8 mouse cellular contexts compared by ENCODE assay signal in genomic region chr15:96709491-96710351, GRCm38 (mm10). TPM values are rescaled to one million over a fixed set of nuclear protein-coding genes. Genes with fewer than 3 reads are reported as not detected.
DNase-seq lines count a peak whose midpoint lies in the region; ATAC-seq and TF ChIP-seq lines count a peak whose summit lies in the region.

No protein-coding gene starts in this region.

- ATAC-seq in forebrain, postnatal 0 days = peak; percentile 92
- peak; percentile 78 to 90 for ATAC-seq in hematopoietic stem cell, adult 5-6 weeks (replicated peaks in 1 of 2; ENCODE audit: insufficient read depth in 1 of 2, low FRiP score in 2 of 2, low TSS enrichment in 1 of 2, low read depth in 1 of 2, poor library complexity in 2 of 2, severe bottlenecking in 2 of 2)
- peak; percentile 95 for ATAC-seq in lung, embryonic 16.5 days (ENCODE audit: low read depth)

- H3K4me3 ChIP-seq in MEL (ENCODE audit: control insufficient read depth in 1 of 2, insufficient read depth in 1 of 2, low read depth in 2 of 2, low read length in 2 of 2) = peak overlapping the region; percentile 51 to 80
- H3K4me3 ChIP-seq in cerebellum, adult 2 months (replicated peaks; ENCODE audit: insufficient read depth, low read depth, low read length) = peak overlapping the region; percentile 87
- H3K4me3 ChIP-seq in forebrain, postnatal 0 days (ENCODE audit: low read depth, low read length) = peak overlapping the region; percentile 64
- peak overlapping the region; percentile 61 for H3K4me3 ChIP-seq in lung, embryonic 16.5 days (ENCODE audit: low read length)

- peak in 1 of 2 experiments; percentile 36; a peak in 2 of 4 replicates for TF ChIP-seq EP300 in MEL (IDR thresholded peaks at IDR 0.05; ENCODE audit: low read depth in 1 of 2, low read length in 2 of 2)

- H3K36me3 ChIP-seq in MEL (ENCODE audit: control insufficient read depth in 1 of 2, insufficient read depth in 2 of 2, low read length in 2 of 2) = peaks cover 0 to 50% of the 10 kb centered on the region in 2 experiments; a peak in 2 of 4 replicates
- no peaks in the 10 kb centered on the region for H3K36me3 ChIP-seq in forebrain, postnatal 0 days (ENCODE audit: insufficient read depth)
- H3K36me3 ChIP-seq in lung, embryonic 16.5 days (ENCODE audit: control insufficient read depth, insufficient read depth, low read length) = no peaks in the 10 kb centered on the region

- peak; percentile 100 for DNase-seq in MEL (ENCODE audit: low read depth, low spot score)
- peak; percentile 98 to 99 for DNase-seq in cerebellum, adult 2 months
- peak; percentile 99 for DNase-seq in forebrain, postnatal 0 days
- peak; percentile 83 for DNase-seq in layer of hippocampus, adult 9-10 months (ENCODE audit: low spot score)
- peak; percentile 92 for DNase-seq in ovary, postnatal 10 days (ENCODE audit: low spot score)
- DNase-seq in thymus, postnatal 10 days (ENCODE audit: low spot score in 2 of 2) = peak; percentile 97 to 100

- no peak for TF ChIP-seq RAD21 in MEL (IDR thresholded peaks at IDR 0.05; ENCODE audit: low read depth, low read length)

- peak overlapping the region; percentile 85 for H3K4me2 ChIP-seq in forebrain, postnatal 0 days (ENCODE audit: low read depth)
- peak overlapping the region; percentile 92 for H3K4me2 ChIP-seq in lung, embryonic 16.5 days (ENCODE audit: low read depth, low read length)

- H3K9ac ChIP-seq in MEL (ENCODE audit: control insufficient read depth, low read depth, low read length, poor library complexity, severe bottlenecking) = peak overlapping the region; percentile 98
- H3K9ac ChIP-seq in forebrain, postnatal 0 days = peak overlapping the region; percentile 90
- peak overlapping the region; percentile 83 for H3K9ac ChIP-seq in lung, embryonic 16.5 days (ENCODE audit: low read length)

- H3K27ac ChIP-seq in MEL (ENCODE audit: control insufficient read depth, low read depth, low read length) = peak overlapping the region; percentile 99
- H3K27ac ChIP-seq in cerebellum, adult 2 months (ENCODE audit: insufficient read depth, low read length) = peak overlapping the region; percentile 91
- peak overlapping the region; percentile 99 for H3K27ac ChIP-seq in forebrain, postnatal 0 days (ENCODE audit: low read depth, low read length)
- peak overlapping the region; percentile 98 for H3K27ac ChIP-seq in lung, embryonic 16.5 days (ENCODE audit: low read length)

- under 1% methylated on average over 80 of the region's 80 CpGs for WGBS in cerebellum, adult 2 months
- 1% methylated on average over 77 of the region's 80 CpGs for WGBS in forebrain, postnatal 0 days
- WGBS in lung, embryonic 16.5 days = under 1% methylated on average over 72 of the region's 80 CpGs

- H3K4me1 ChIP-seq in MEL (ENCODE audit: control insufficient read depth in 1 of 2, insufficient read depth in 2 of 2, low read length in 2 of 2) = peaks cover 29 to 35% of the 10 kb centered on the region in 2 experiments
- no peaks in the 10 kb centered on the region for H3K4me1 ChIP-seq in cerebellum, adult 2 months (ENCODE audit: control insufficient read depth, insufficient read depth, low read length)
- peaks cover 6% of the 10 kb centered on the region; the same call in 1 of the 2 replicates for H3K4me1 ChIP-seq in forebrain, postnatal 0 days (ENCODE audit: insufficient read depth)
- H3K4me1 ChIP-seq in lung, embryonic 16.5 days (replicated peaks; ENCODE audit: control insufficient read depth, insufficient read depth, low read length) = peaks cover 4% of the 10 kb centered on the region; the same call in 1 of the 2 replicates

- H3K79me2 ChIP-seq in MEL (ENCODE audit: control insufficient read depth, insufficient read depth, low read length, poor library complexity) = peaks cover 13% of the 10 kb centered on the region

- TF ChIP-seq POLR2A in MEL (IDR thresholded peaks at IDR 0.05; ENCODE audit: control insufficient read depth in 1 of 2, insufficient read depth in 1 of 2, low read depth in 1 of 2, low read length in 2 of 2, poor library complexity in 1 of 2) = peak; percentile 85 to 96; a peak in 3 of 4 replicates
- TF ChIP-seq POLR2A in cerebellum, adult 2 months (IDR thresholded peaks at IDR 0.05; ENCODE audit: borderline replicate concordance, insufficient read depth, low read length) = peak; percentile 63; the same call in 1 of the 2 replicates

- TF ChIP-seq CTCF in MEL (IDR thresholded peaks at IDR 0.05 in 2 of 3, conservative IDR thresholded peaks at IDR 0.05 in 1 of 3; ENCODE audit: control insufficient read depth in 1 of 3, insufficient read depth in 1 of 3, low read depth in 2 of 3, low read length in 3 of 3, poor library complexity in 1 of 3, severe bottlenecking in 1 of 3) = 0 out of 6 replicates have a peak, but pooled peaks of 1 of the 3 experiments have one; percentile 2
- TF ChIP-seq CTCF in cerebellum, adult 2 months (IDR thresholded peaks at IDR 0.05; ENCODE audit: borderline replicate concordance, insufficient read depth, low read depth, low read length) = no peak
- no peak for TF ChIP-seq CTCF in forebrain, postnatal 0 days (IDR thresholded peaks at IDR 0.05; ENCODE audit: low read depth)

- H3K9me3 ChIP-seq in MEL (replicated peaks; ENCODE audit: insufficient read depth, low read length) = no peaks in the 10 kb centered on the region
- no peaks in the 10 kb centered on the region for H3K9me3 ChIP-seq in forebrain, postnatal 0 days (ENCODE audit: low read length)
- no peaks in the 10 kb centered on the region for H3K9me3 ChIP-seq in lung, embryonic 16.5 days (ENCODE audit: control insufficient read depth, low read length)

- no peaks in the 10 kb centered on the region for H3K27me3 ChIP-seq in MEL (ENCODE audit: control insufficient read depth in 1 of 2, insufficient read depth in 2 of 2, low read length in 2 of 2)
- no peaks in the 10 kb centered on the region for H3K27me3 ChIP-seq in cerebellum, adult 2 months (ENCODE audit: control insufficient read depth, insufficient read depth, low read length)
- no peaks in the 10 kb centered on the region for H3K27me3 ChIP-seq in forebrain, postnatal 0 days (ENCODE audit: insufficient read depth, low read length)
- H3K27me3 ChIP-seq in lung, embryonic 16.5 days (ENCODE audit: control insufficient read depth, insufficient read depth, low read depth, low read length) = no peaks in the 10 kb centered on the region

TF ChIP-seq in MEL, 35 proteins besides CTCF, POLR2A, EP300 and RAD21 (continues in another document):
- TF ChIP-seq NRF1 (IDR thresholded peaks at IDR 0.05; ENCODE audit: insufficient read depth, low read depth, low read length, poor library complexity, severe bottlenecking) (peak; percentile 89), MXI1 (IDR thresholded peaks at IDR 0.05; ENCODE audit: low read depth, low read length) (peak; percentile 96), ZMIZ1 (IDR thresholded peaks at IDR 0.05; ENCODE audit: low read depth, low read length) (peak; percentile 87; the same call in 1 of the 2 replicates), ZKSCAN1 (IDR thresholded peaks at IDR 0.05; ENCODE audit: low read depth, low read length) (no peak), CHD2 (IDR thresholded peaks at IDR 0.05; ENCODE audit: low read length) (no peak), E2F4 (IDR thresholded peaks at IDR 0.05; ENCODE audit: borderline replicate concordance, low read depth, low read length) (peak; percentile 90; the same call in 1 of the 2 replicates), POLR2AphosphoS5 (IDR thresholded peaks at IDR 0.05; ENCODE audit: borderline replicate concordance, low read depth, low read length) (peak; percentile 95), MYB (IDR thresholded peaks at IDR 0.05; ENCODE audit: low read depth, low read length) (no peak), RCOR1 (IDR thresholded peaks at IDR 0.05; ENCODE audit: low read depth, low read length) (no peak), UBTF (IDR thresholded peaks at IDR 0.05; ENCODE audit: borderline replicate concordance, insufficient read depth, low read depth, low read length) (no peak), TCF12 (IDR thresholded peaks at IDR 0.05; ENCODE audit: low read depth, low read length) (peak; percentile 47), MAZ (IDR thresholded peaks at IDR 0.05; ENCODE audit: low read depth, low read length) (peak; percentile 88), JUND (IDR thresholded peaks at IDR 0.05; ENCODE audit: low read depth, low read length) (no peak), MAFK (IDR thresholded peaks at IDR 0.05; ENCODE audit: borderline replicate concordance, low read depth, low read length) (no peak), SIN3A (IDR thresholded peaks at IDR 0.05; ENCODE audit: low read length) (no peak; the same call in 1 of the 2 replicates), TAL1 (IDR thresholded peaks at IDR 0.05; ENCODE audit: low read length) (no peak), POLR2AphosphoS2 (IDR thresholded peaks at IDR 0.05; ENCODE audit: low read length) (peak; percentile 96), SMC3 (IDR thresholded peaks at IDR 0.05; ENCODE audit: low read depth, low read length) (0 out of 2 replicates have a peak, but pooled peaks have one; percentile 21), MAX (IDR thresholded peaks at IDR 0.05; ENCODE audit: low read length) (peak; percentile 96), KAT2A (conservative IDR thresholded peaks at IDR 0.05; ENCODE audit: low read depth, low read length) (no peak; the same call in 1 of the 2 replicates), GABPA (IDR thresholded peaks at IDR 0.05; ENCODE audit: low read depth, low read length) (no peak), USF2 (IDR thresholded peaks at IDR 0.05; ENCODE audit: borderline replicate concordance in 1 of 2, insufficient read depth in 1 of 2, low read depth in 1 of 2, low read length in 2 of 2) (peak; percentile 68 to 88; a peak in 3 of 4 replicates), GATA1 (IDR thresholded peaks at IDR 0.05; ENCODE audit: low read depth, low read length) (no peak), USF1 (IDR thresholded peaks at IDR 0.05; ENCODE audit: low read depth, low read length) (peak; percentile 98), ZNF384 (IDR thresholded peaks at IDR 0.05; ENCODE audit: low read depth, low read length) (no peak), CHD1 (IDR thresholded peaks at IDR 0.05; ENCODE audit: low read depth, low read length) (no peak), BHLHE40 (IDR thresholded peaks at IDR 0.05; ENCODE audit: borderline replicate concordance, low read depth, low read length) (peak; percentile 52), ELF1 (IDR thresholded peaks at IDR 0.05; ENCODE audit: low read depth, low read length) (peak; percentile 17)

RNA-seq across cellular contexts. Expression of gene Slc38a2, which starts 10.2 kb away (rescaled TPM):
- 80.6 and 150 TPM in 2 replicates for total RNA-seq in MEL (2012; rRNA removed)
- polyA plus RNA-seq in MEL (2012; ENCODE audit: insufficient read depth in 1 of 2, insufficient read length in 2 of 2, low read depth in 1 of 2, low replicate concordance in 2 of 2, missing spikeins in 1 of 2) = 100 to 1,000 TPM; 177 to 590 TPM
- polyA plus RNA-seq in cerebellum, adult 2 months (2012; rRNA removed) = 93.6 and 103 TPM in 2 replicates
- 80.9 and 107 TPM in 2 replicates for total RNA-seq in forebrain, postnatal 0 days (2014; rRNA removed)
- 69.8 and 78.4 TPM in 2 replicates for polyA plus RNA-seq in forebrain, postnatal 0 days (2015; fragmentation: Nextera tagmentation; extraction: Ambion mirVana)
- 128 and 155 TPM in 2 replicates for total RNA-seq in hematopoietic stem cell, adult 5-6 weeks (2017)
- 143 and 155 TPM in 2 replicates for polyA plus RNA-seq in lung, embryonic 16.5 days (2015; fragmentation: Nextera tagmentation; extraction: Ambion mirVana)

Comparison
In these comparisons a context has a peak if more than half of its experiments do, and no peak if none do; other contexts are left out.
1. Peak in every context shown above with its lines: DNase-seq, ATAC-seq, H3K4me3 ChIP-seq and H3K27ac ChIP-seq.